Mouse (Mus musculus): ENCODE measurements around the gene Fundc1. TPM values are rescaled to one million over a fixed set of nuclear protein-coding genes. Genes with fewer than 3 reads are reported as not detected.

Gene Fundc1
- polyA plus RNA-seq, 1 experiment, result 10.4 TPM

- no peaks in the 10 kb centered on the region for H3K27me3 ChIP-seq (ENCODE audit: control insufficient read depth, insufficient read depth, insufficient read length)
- no peaks in the 10 kb centered on the region for H3K36me3 ChIP-seq (ENCODE audit: control insufficient read depth, insufficient read depth)
- no peak overlapping the region for H3K4me2 ChIP-seq (ENCODE audit: low read depth)
- no peaks in the 10 kb centered on the region for H3K79me2 ChIP-seq (ENCODE audit: control insufficient read depth, insufficient read depth)
- no peak overlapping the region for H3ac ChIP-seq (ENCODE audit: control insufficient read depth, insufficient read length)
- H3K4me3 ChIP-seq, result no peak overlapping the region
- TF ChIP-seq MYOG (IDR thresholded peaks at IDR 0.05; ENCODE audit: control insufficient read depth in 1 of 3, insufficient read depth in 1 of 3, insufficient read length in 2 of 3, low read depth in 2 of 3), result no peak
These were observed 34.4 kb downstream of the Fundc1 start for GRCm38 (mm10) chrX:17537701-17538100.

- Histone ChIP-seq H3K4me3 (no peak overlapping the region), H3K36me3 (ENCODE audit: control insufficient read depth, insufficient read depth) (no peaks in the 10 kb centered on the region), H3K79me2 (ENCODE audit: control insufficient read depth, insufficient read depth) (no peaks in the 10 kb centered on the region), H3K4me2 (ENCODE audit: low read depth) (no peak overlapping the region), H3ac (ENCODE audit: control insufficient read depth, insufficient read length) (no peak overlapping the region), H3K27me3 (ENCODE audit: control insufficient read depth, insufficient read depth, insufficient read length) (no peaks in the 10 kb centered on the region)
- TF ChIP-seq CEBPB (IDR thresholded peaks at IDR 0.05; ENCODE audit: insufficient read depth, poor library complexity, severe bottlenecking) (no peak), REST (IDR thresholded peaks at IDR 0.05; ENCODE audit: insufficient read depth, insufficient read length) (no peak), MYOD1 (IDR thresholded peaks at IDR 0.05; ENCODE audit: control insufficient read depth in 1 of 3, insufficient read length in 2 of 3, low read depth in 2 of 3) (no peak), TCF12 (IDR thresholded peaks at IDR 0.05; ENCODE audit: insufficient read depth, poor library complexity, severe bottlenecking) (no peak), MYOG (IDR thresholded peaks at IDR 0.05; ENCODE audit: control insufficient read depth in 1 of 3, insufficient read depth in 1 of 3, insufficient read length in 2 of 3, low read depth in 2 of 3) (no peak), SRF (IDR thresholded peaks at IDR 0.05; ENCODE audit: control insufficient read depth, insufficient read length, low read depth) (no peak), POLR2AphosphoS2 (IDR thresholded peaks at IDR 0.05; ENCODE audit: insufficient read length, low read depth) (no peak), USF1 (IDR thresholded peaks at IDR 0.05; ENCODE audit: low read depth) (no peak), TCF3 (IDR thresholded peaks at IDR 0.05; ENCODE audit: insufficient read length, low read depth) (no peak), POLR2A (IDR thresholded peaks at IDR 0.05; ENCODE audit: insufficient read length, low read depth) (no peak)
These were observed 45.1 kb downstream of the Fundc1 start for GRCm38 (mm10) chrX:17527008-17527407.

- Histone ChIP-seq H3K36me3 (ENCODE audit: control insufficient read depth, insufficient read depth) (no peaks in the 10 kb centered on the region), H3K27me3 (ENCODE audit: control insufficient read depth, insufficient read depth, insufficient read length) (no peaks in the 10 kb centered on the region), H3K4me2 (ENCODE audit: low read depth) (no peak overlapping the region), H3ac (ENCODE audit: control insufficient read depth, insufficient read length) (no peak overlapping the region), H3K4me3 (no peak overlapping the region), H3K79me2 (ENCODE audit: control insufficient read depth, insufficient read depth) (no peaks in the 10 kb centered on the region)
- TF ChIP-seq SRF (IDR thresholded peaks at IDR 0.05; ENCODE audit: control insufficient read depth, insufficient read length, low read depth) (no peak), USF1 (IDR thresholded peaks at IDR 0.05; ENCODE audit: low read depth) (no peak), REST (IDR thresholded peaks at IDR 0.05; ENCODE audit: insufficient read depth, insufficient read length) (no peak), CEBPB (IDR thresholded peaks at IDR 0.05; ENCODE audit: insufficient read depth, poor library complexity, severe bottlenecking) (no peak), MYOG (IDR thresholded peaks at IDR 0.05; ENCODE audit: control insufficient read depth in 1 of 3, insufficient read depth in 1 of 3, insufficient read length in 2 of 3, low read depth in 2 of 3) (no peak), E2F4 (IDR thresholded peaks at IDR 0.05; ENCODE audit: insufficient read depth) (no peak), MAX (IDR thresholded peaks at IDR 0.05; ENCODE audit: low read depth) (no peak), MYOD1 (IDR thresholded peaks at IDR 0.05; ENCODE audit: control insufficient read depth in 1 of 3, insufficient read length in 2 of 3, low read depth in 2 of 3) (no peak), TCF12 (IDR thresholded peaks at IDR 0.05; ENCODE audit: insufficient read depth, poor library complexity, severe bottlenecking) (no peak), POLR2A (IDR thresholded peaks at IDR 0.05; ENCODE audit: insufficient read length, low read depth) (no peak), POLR2AphosphoS2 (IDR thresholded peaks at IDR 0.05; ENCODE audit: insufficient read length, low read depth) (no peak), TCF3 (IDR thresholded peaks at IDR 0.05; ENCODE audit: insufficient read length, low read depth) (no peak)
These were observed 50.9 kb downstream of the Fundc1 start for GRCm38 (mm10) chrX:17521221-17521716.

GRCm38 (mm10) chrX:17520086-17520485 is 52.0 kb downstream of the Fundc1 start:
- H3K79me2 ChIP-seq (ENCODE audit: control insufficient read depth, insufficient read depth), result no peaks in the 10 kb centered on the region
- no peaks in the 10 kb centered on the region for H3K27me3 ChIP-seq (ENCODE audit: control insufficient read depth, insufficient read depth, insufficient read length)
- no peaks in the 10 kb centered on the region for H3K36me3 ChIP-seq (ENCODE audit: control insufficient read depth, insufficient read depth)
- H3K4me3 ChIP-seq, result no peak overlapping the region
- no peak overlapping the region for H3ac ChIP-seq (ENCODE audit: control insufficient read depth, insufficient read length)
- no peak for TF ChIP-seq MYOD1 (IDR thresholded peaks at IDR 0.05; ENCODE audit: control insufficient read depth in 1 of 3, insufficient read length in 2 of 3, low read depth in 2 of 3)
- TF ChIP-seq POLR2A (IDR thresholded peaks at IDR 0.05; ENCODE audit: insufficient read length, low read depth), result no peak
- TF ChIP-seq TCF3 (IDR thresholded peaks at IDR 0.05; ENCODE audit: insufficient read length, low read depth), result no peak
- TF ChIP-seq USF1 (IDR thresholded peaks at IDR 0.05; ENCODE audit: low read depth), result no peak
- TF ChIP-seq MYOG (IDR thresholded peaks at IDR 0.05; ENCODE audit: control insufficient read depth in 1 of 3, insufficient read depth in 1 of 3, insufficient read length in 2 of 3, low read depth in 2 of 3), result no peak
- no peak for TF ChIP-seq TCF12 (IDR thresholded peaks at IDR 0.05; ENCODE audit: insufficient read depth, poor library complexity, severe bottlenecking)
- TF ChIP-seq MAX (IDR thresholded peaks at IDR 0.05; ENCODE audit: low read depth), result no peak
- TF ChIP-seq CEBPB (IDR thresholded peaks at IDR 0.05; ENCODE audit: insufficient read depth, poor library complexity, severe bottlenecking), result no peak
- TF ChIP-seq REST (IDR thresholded peaks at IDR 0.05; ENCODE audit: insufficient read depth, insufficient read length), result no peak
- no peak for TF ChIP-seq POLR2AphosphoS2 (IDR thresholded peaks at IDR 0.05; ENCODE audit: insufficient read length, low read depth)
- no peak for TF ChIP-seq SRF (IDR thresholded peaks at IDR 0.05; ENCODE audit: control insufficient read depth, insufficient read length, low read depth)
- TF ChIP-seq E2F4 (IDR thresholded peaks at IDR 0.05; ENCODE audit: insufficient read depth), result no peak
- H3K4me2 ChIP-seq (ENCODE audit: low read depth), result no peak overlapping the region

GRCm38 (mm10) chrX:17514012-17514411 is 58.1 kb downstream of the Fundc1 start:
- Histone ChIP-seq H3K4me3 (no peak overlapping the region), H3K4me2 (ENCODE audit: low read depth) (no peak overlapping the region), H3K27me3 (ENCODE audit: control insufficient read depth, insufficient read depth, insufficient read length) (no peaks in the 10 kb centered on the region), H3K36me3 (ENCODE audit: control insufficient read depth, insufficient read depth) (no peaks in the 10 kb centered on the region), H3K79me2 (ENCODE audit: control insufficient read depth, insufficient read depth) (no peaks in the 10 kb centered on the region), H3ac (ENCODE audit: control insufficient read depth, insufficient read length) (no peak overlapping the region)
- no peak for TF ChIP-seq E2F4 (IDR thresholded peaks at IDR 0.05; ENCODE audit: insufficient read depth)
- no peak for TF ChIP-seq REST (IDR thresholded peaks at IDR 0.05; ENCODE audit: insufficient read depth, insufficient read length)
- no peak for TF ChIP-seq TCF3 (IDR thresholded peaks at IDR 0.05; ENCODE audit: insufficient read length, low read depth)
- no peak for TF ChIP-seq SRF (IDR thresholded peaks at IDR 0.05; ENCODE audit: control insufficient read depth, insufficient read length, low read depth)
- no peak for TF ChIP-seq MYOD1 (IDR thresholded peaks at IDR 0.05; ENCODE audit: control insufficient read depth in 1 of 3, insufficient read length in 2 of 3, low read depth in 2 of 3)
- TF ChIP-seq TCF12 (IDR thresholded peaks at IDR 0.05; ENCODE audit: insufficient read depth, poor library complexity, severe bottlenecking), result no peak
- no peak for TF ChIP-seq CEBPB (IDR thresholded peaks at IDR 0.05; ENCODE audit: insufficient read depth, poor library complexity, severe bottlenecking)
- TF ChIP-seq USF1 (IDR thresholded peaks at IDR 0.05; ENCODE audit: low read depth), result no peak

Measured in myocyte (in vitro differentiated cells).